Mouse (Mus musculus) small intestine, adult 2 months (tissue): Measurements from ENCODE around the gene Ppp1r2.

ENCODE experiments used
- CTCF ChIP-seq: fragments of 200-500 bp; IDR thresholded peaks from 2 replicates; pipeline ENCODE4 v1.5.1; 2012; ENCODE audit warnings: low read depth, mild to moderate bottlenecking, control low read depth, inconsistent platforms, low read length, moderate library complexity, mixed read lengths; ENCODE audit not compliant: insufficient replicate concordance, insufficient read length; ENCODE audit errors: extremely low read depth
- POLR2A ChIP-seq: fragments of 200-500 bp; IDR thresholded peaks from 2 replicates; pipeline ENCODE4 v1.6.1; 2012; ENCODE audit warnings: low read depth, mild to moderate bottlenecking, control low read depth, inconsistent platforms, low read length, moderate library complexity

DNA sequence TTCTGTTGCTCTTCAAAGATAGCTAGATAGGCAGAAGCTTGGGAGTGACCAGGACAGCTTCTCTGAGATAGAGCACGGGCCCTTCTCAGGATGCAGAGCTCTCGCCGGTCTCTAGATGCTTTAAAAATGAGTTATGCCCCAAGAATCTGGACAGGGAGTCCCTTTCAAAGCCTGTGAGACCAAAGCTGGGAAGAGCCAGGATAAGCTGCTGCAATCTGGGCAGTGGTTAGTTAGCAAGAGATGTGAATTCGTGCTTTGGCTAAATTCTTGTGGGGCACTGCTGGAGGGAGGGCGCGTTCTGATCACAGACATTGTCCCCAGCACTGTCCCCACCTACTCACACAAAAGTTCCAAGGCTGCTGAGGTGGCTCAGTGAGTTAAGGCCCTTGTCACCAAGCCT is 3.5 kb upstream of the Ppp1r2 start:
- TF ChIP-seq CTCF (no peak), POLR2A (no peak)
